Mouse (Mus musculus) NIH3T3 (cell line): ENCODE results near the gene Ccdc134.

ENCODE experiments used
- DNase-seq: peaks from one replicate; pipeline ENCODE4 v3.0.0-alpha.2; 2012; ENCODE audit warnings: low read depth

Ccdc134 gene

DNA sequence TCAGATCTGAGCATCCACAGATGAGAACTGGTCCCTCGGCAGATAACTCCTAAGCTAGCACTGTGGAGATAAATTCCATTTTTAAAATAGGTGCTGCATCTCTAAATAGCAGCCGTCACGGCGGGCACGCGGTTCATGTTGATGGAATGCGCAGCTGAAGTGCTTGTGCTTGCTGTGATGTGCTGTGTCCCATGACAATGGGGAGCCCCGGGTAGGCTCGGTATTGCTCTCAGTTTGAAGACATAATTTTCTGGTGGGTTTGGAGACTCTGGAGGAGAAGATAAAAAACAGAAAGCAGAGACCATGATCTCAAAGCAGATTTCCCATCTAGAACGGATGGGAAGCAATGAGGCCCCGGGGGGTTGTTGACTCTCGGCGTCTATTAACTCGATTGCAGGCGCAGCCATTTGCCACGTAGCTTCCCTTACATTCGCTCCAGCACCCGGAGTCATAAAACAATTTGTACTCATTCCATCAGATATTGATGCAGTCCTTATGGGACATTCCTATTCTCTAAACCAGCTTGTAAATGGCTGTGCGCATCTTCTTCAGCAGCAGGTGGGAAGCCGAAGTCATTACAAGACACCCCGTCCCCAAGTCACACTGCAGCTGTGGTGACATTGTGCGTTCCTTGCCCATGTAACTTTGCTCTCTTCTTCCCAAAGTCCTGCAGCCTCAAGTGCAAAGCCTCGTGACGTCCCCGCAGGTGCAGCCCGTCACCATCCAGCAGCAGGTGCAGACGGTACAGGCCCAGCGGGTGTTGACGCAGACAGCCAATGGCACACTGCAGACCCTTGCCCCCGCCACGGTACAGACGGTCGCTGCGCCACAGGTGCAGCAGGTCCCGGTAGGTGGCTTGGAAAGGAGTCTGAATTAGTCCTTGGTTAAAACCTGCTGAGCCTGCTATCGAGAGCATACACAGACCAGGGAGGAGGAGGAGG is 43.0 kb downstream of the Ccdc134 start:
- no peak for DNase-seq

DNA sequence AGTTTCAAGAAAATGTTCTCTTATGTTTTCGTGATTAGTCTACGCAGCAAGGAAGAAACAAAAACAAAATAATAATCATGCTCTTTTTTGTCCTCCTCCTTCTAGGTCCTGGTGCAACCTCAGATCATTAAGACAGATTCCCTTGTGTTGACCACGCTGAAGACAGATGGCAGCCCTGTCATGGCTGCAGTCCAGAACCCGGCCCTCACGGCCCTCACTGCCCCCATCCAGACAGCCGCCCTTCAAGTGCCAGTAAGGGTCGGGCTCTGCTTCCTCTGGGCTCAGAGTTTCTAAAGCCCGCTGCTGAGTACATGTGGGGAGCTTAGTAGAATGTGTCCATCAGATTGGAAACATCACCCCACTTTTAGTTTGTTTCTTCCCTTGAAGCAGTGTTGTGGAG is 44.9 kb downstream of the Ccdc134 start:
- DNase-seq: no peak

DNA sequence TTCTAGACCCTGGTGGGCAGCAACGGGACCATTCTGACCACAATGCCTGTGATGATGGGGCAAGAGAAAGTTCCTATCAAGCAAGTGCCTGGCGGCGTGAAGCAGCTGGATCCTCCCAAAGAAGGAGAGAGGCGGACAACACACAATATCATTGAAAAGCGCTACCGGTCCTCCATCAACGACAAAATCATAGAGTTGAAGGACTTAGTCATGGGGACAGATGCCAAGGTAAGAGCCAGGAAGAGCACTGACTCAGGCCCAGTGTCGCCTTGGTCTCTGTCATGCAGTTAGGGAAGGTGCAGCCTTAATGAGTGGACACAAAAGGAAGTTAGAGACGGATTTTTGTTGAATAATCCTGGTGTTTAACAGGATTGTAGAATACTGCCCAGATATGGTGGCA is 47.4 kb downstream of the Ccdc134 start:
- no peak for DNase-seq

DNA sequence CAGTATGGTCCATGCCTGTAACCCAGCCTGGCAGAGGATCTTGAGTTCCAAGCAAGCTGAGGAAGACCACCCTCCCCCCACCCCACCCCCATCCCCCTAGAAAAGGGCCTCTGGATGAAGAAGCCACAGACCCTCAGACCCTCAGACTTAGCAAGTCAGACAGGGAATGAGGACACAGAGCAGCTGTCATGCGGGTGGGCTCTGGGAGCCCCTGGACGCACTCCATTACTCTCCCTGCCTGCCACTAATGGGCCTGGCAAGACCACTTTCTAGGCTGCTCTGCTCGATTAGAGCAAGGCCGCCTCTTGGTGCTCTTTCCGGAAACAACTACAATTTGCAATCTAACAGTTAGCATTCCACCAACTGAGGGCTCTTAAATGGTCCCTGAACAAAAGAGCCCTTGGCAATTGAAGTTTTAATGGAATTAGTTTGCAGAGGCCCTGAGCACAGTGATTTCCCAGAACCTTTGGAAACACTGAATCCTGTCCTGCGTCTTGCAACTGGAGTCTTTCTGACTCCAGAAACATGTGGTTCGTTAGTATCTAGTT is 50.1 kb downstream of the Ccdc134 start:
- DNase-seq: no peak

DNA sequence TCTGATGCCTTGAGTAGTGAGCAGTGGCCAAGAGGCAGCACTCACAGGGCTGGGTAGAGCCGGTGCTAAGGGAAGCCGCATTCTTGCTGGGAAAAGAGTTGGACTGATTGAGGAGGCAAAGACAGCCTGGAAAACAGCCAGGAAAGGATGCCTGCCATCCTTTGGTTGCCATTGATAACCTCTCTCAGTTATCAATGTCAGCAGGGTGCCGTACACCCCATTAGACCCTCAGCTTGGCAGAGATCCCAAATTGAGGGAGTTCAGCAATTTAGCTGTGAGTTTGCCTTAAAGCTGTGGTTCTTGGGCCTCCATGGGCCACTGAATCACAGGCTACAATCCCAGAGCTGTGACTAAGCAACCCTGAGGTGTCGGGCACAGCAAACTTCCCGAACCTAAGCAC is 53.4 kb downstream of the Ccdc134 start:
- DNase-seq: no peak

DNA sequence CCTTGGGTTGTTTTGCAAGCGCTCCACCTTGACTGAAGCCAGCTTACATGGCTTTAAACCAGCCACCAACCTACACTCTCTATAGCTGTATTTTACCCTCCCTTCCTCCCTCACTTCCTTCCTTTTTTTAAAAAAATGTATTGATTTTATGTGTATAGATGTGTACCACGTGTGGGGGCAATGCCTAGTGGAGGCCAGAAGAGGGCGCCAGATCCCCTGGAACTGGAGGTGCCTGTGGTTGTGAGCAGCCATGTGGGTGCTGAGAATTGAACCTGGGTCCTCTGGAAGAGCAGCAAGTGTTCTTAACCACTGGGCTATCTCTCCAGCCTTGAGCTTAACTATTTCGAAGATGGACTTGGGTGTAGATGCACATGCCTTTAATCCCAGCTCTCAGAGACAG is 54.6 kb downstream of the Ccdc134 start:
- DNase-seq: no peak

DNA sequence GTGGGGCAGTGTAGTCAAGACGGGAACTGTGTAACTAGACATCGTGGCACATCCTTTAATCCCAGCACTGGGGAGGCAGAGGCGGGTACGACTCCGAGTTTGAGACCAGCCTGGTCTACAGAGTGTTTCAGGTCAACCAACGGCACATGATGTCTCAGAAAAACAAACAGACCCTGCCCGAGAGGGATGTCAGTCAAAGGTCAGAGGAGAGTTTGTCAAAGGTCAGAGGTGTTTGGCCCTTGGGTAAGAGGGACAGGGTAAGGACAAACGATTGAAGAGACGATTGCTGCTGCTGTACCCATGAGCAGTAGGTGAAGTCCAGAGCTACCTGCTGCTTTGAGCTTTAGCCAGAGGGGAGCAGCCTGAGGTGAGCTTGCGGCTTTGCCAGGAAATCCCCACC is 55.9 kb downstream of the Ccdc134 start:
- no peak for DNase-seq

DNA sequence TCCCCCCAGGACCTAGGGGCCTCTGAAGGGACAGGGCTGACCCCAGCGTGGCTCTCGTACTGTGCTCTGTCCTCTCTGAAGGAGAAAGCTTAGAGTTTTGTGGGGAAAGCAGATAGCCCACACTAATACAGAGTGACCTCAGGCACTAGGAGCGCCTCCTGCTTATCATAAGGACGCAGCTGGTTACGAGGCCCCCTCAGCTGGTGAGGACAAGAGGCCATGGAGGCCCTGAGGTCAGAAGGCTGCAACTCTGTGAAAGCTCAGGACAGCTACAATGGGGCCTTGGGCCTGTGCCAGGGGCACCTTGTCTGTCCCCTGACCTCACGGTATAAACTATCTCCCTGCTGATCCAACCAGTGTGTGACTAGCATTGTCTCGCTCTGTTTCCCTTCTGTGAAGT is 56.5 kb downstream of the Ccdc134 start:
- DNase-seq: no peak

DNA sequence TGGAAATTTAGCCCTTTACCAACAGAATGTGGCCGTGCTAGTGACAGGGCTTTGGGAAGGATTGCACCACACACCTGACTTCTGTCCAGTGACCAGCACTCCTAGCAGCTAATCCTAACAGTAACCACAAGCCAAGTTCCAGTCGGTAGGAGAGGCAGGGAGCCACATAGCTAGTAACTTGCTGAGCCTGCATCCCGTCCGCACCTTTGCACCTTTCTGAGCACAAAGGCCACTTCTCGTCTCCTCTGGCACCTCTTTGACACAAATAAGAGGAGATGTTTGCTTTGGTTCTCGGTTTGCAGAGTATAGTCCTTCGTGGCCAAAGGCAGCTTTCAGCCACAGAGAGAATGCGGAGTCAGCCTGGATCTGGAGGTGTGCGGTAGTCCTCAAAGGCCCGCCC is 56.9 kb downstream of the Ccdc134 start:
- DNase-seq: no peak

DNA sequence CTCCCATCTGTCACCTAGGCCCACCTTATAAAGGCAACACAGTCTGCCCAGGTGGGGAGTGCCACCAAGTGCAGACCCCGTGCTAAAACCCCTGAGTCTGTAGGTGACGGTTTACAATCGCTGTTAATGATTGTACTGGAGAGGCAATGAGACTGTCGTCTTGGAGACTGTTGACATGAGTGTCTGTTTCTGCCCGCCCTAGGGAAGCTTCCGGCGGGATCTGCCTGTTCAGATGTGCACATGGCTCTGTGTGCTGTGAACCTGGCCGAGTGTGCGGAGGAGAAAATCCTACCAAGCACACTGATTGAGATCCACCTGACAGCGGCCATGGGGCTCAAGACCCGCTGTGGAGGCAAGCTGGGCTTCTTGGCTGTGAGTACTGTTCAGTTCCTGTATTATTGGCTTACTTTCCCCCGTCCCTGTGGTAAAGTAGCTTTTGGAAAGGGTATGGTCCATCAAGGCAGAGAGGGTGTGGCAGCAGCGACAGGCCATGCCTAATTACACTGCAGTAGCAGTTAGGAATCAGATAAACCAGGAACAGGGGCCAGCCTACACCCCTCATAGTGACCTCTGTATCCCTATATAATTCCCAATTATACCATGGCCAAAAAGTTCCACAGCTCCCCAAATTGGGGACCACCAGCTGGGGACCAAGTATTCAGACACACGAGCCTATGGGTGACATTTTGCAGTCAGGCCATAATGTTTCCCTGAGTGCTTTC is 57.5 kb downstream of the Ccdc134 start:
- no peak for DNase-seq

DNA sequence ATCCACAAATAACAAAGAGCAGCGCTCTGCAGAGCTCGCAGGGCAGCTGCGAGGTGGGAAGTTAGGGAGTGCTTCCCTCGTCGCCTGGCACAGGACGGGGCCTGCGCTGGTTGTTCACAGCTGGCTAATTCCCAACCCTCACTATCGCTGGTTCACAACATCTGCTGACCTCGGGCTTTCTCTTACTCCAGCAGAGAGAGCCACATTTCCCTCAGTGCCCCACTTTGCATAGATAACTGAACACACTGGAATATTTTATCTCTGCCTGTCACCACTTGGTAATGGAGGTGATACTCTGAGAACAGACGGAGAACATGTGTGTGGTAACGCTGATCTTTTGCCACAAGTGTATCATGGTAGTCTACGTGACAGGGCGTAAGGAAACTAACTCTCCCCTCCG is 58.4 kb downstream of the Ccdc134 start:
- no peak for DNase-seq

DNA sequence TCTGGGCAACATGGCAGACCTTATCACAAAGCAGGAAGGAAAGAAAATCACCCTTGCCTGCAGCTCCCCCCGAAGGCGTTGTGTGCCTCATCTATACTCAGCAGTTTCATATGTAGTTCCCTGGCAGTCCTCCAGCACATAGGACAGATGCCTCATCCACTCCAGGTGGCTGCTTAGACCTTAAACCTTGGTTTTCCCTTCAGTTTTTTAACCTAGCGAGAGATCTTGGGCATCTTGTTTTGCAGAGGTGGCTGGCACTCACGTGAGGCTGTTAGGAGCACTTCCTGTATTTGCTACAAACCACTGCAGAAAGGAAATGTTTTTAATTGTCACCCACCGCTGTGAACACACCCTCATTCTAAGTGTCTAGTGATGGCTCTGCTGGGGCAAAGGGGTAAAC is 59.2 kb downstream of the Ccdc134 start:
- peak; percentile 21 for DNase-seq

DNA sequence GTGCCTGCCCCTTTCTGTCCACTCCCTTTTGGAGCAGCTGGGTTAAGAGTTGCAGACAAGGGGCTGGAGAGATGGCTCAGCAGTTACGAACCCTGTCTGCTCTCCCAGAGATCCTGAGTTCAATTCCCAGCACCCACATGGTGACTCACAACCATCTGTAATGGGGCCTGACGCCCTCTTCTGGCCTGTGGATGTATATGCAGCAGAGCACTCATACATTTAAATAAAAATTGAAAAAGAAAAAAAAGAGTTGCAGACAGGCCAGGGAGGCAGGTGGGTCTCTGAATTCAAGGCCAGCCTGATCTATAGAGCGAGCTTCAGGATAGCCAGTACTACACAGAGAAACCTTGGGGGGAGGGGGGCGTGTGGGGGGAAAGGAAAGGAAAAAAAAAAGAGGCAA is 59.7 kb downstream of the Ccdc134 start:
- DNase-seq: no peak

DNA sequence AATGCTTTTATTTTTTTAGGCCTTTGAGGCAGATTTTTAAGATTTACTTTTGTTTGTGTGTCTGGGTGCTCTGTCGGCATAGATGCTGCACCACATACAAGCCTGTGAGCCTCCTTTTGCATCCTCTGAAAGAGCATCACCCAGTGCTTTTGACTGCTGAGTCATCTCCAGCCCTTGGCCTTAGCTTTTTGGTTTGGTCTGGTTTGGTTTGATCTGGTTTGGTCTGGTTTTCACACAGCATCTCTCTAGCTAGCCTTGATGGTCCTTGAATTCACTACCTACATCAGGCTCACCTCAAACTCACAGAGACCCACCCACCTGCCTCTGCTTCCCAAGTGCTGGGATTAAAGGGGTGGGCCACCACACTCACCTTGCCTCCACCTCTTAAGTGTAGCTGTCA is 60.2 kb downstream of the Ccdc134 start:
- DNase-seq: no peak

DNA sequence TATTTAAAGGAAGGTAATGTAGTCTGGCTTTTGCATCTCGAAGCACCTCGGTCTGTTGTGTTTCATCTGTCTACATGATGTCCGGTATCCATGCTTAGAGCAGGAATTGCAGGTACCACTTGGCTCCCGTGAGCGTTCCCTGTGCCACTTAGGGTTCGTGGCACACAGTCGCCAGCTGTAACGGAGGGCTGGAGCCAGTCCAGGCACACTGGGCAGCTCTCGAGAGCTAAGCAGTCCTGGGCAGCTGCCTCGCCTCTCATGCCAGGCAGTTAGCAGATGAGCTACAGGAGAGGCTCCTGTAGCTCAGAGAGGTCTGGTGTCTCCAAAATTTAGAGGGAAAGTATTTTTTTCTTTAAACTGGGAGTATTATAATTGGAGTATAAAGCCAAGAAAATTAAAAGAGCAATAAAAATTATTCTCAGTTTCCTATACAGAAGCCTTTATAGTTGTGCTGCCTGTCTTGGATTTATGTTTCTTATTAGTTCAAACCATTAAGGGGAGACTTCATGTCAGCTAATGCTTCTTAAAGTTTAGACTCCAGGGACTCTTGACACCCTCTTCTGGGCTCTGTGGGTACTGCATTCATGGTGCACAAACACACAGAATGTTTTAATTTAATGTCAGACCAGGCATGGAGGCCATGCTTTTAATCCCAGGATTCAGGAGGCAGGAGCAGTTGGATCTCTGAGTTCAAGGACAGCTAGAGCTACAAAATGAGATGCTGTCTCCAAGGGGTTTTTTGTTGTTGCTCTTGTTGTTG is 60.9 kb downstream of the Ccdc134 start:
- peak; percentile 77 for DNase-seq
